Mouse (Mus musculus): ENCODE measurements around the gene Abcc9.

Gene Abcc9

DNA sequence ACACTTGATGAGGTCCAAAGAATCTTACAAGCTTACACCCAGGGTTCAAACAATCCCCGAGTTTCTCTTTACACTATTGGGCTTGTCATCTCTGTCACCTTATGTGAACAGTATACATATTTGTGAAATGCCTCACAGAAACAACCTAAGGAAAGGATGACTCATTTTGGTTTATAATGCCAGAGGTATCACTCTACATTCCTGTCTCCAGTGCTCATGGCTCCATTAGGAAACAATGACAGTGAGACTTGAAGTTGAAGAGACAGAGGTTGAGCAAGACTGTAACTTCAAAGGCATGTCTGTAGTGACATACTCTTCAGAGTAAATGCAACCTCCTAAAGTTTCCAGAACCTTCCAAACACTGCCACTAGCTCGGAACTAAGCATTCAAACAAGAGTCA lies 153.7 kb downstream of the Abcc9 start:
- DNase-seq (ENCODE audit: low read depth, low spot score): no peak

- DNase-seq (ENCODE audit: low read depth, low spot score): peak; percentile 13
Measured at GRCm38 (mm10) chr6:142545132-142545531, 157.0 kb downstream of the Abcc9 start.

GRCm38 (mm10) chr6:142543648-142544047 lies 158.5 kb downstream of the Abcc9 start:
- DNase-seq (ENCODE audit: low read depth, low spot score): no peak

GRCm38 (mm10) chr6:142542800-142543175 lies 159.3 kb downstream of the Abcc9 start:
- DNase-seq (ENCODE audit: low read depth, low spot score): no peak

DNA sequence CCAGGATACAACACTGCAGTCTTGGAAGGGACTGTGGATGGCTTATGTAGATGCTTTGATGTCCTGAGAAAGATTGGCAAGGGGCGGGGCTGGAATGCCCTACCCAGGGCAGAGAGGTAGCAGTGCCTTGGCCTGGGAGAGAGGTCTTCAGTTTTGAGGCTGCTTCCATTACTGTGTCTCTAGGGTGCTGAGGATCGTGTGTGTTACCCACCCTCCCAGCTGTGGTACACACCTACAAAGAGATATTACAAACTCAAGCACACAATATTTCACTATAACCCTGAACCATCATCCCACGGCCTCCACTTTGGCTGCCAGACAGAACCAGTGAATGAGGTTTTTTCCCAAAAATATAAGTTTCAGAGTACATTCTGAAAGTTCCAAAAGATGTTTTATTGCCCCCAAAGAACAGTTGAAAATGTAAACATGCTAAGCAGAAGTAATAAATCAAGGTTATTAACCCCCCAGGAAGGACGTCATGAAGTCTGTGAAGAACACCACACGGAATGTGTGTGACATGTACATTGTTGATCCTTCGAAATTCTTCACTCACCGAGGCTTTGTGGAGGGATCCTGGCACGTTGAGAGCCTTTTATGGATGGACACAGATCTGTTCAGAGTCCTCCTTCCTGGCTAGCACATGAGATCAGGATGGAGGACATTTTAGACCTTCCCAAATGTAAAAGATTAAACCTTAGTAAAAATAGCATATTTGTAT lies 159.9 kb downstream of the Abcc9 start:
- DNase-seq (ENCODE audit: low read depth, low spot score): no peak

DNA sequence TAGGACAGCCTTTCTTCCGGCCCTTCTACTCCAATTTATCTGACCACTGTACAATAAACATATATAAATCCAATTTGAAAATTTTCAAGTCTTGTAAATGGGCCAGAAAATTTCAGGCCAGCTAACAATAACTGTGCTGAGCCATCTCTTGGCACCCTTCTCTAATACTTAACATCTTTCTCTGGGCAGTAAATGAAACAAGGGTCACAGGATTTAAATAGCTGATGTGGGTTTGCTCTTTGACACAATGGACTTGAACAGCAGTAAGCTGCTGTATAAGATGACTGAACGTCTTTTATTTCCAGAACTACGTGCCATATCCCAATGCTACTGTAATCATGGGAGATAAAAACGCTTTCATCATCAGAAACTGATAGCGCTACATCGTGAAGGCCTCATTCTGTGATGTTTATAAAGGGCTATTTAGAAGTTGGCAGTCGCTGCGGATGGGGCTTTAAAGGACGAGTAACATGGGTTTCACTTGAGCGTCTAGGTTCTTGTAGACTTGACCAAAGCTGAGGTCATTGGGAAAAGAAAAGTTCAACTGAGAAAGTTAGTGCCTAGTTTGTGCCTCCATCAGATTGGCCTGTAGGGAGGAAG lies 161.5 kb downstream of the Abcc9 start:
- DNase-seq (ENCODE audit: low read depth, low spot score): no peak

- DNase-seq (ENCODE audit: low read depth, low spot score): no peak
Measured at GRCm38 (mm10) chr6:142540131-142540530, 162.0 kb downstream of the Abcc9 start.

DNA sequence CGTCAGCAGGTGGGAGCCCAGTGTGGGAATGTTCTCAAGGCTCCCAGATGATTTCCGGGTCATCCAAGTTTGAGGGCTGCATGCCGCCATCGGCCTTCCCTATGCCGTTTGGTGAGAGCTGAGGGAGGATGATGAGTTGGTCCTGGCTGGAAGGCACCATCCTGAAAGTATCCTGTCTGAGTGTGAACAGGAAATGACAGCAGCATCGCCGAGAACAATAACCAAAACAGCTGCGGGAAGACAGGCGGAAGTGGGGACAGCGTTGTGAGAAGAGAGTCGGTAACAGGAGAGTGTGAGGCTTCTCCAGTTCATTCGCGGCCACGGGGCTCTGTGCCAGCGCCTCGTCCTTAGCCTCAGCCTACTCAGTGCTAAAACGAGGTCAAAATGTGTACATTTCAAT lies 163.6 kb downstream of the Abcc9 start:
- no peak for DNase-seq (ENCODE audit: low read depth, low spot score)

Measured in ES-CJ7 (cell line).